Mouse (Mus musculus) adrenal gland, adult 8-10 months (tissue): ENCODE measurements around the gene Fam43b. TPM values are rescaled to one million over a fixed set of nuclear protein-coding genes. Genes with fewer than 3 reads are reported as not detected.
"Not testable (repeated sequence)": the region's sequence is repeated elsewhere in the genome, so short reads cannot be mapped to it uniquely, and the experiment has no call there.

Experiments used
- DNase-seq: peaks from one replicate; pipeline ENCODE4 v3.0.0; 2022
- total RNA-seq, 4 experiments: library from RNA; stranded (reverse); gene quantifications; 2 replicates each; pipeline ENCODE4 v1.2.4; 2022

Fam43b gene
- total RNA-seq, result 1 to 10 TPM; 2.9 to 6.1 (median 3.9) TPM

- peak; percentile 49 for DNase-seq
Observed at GRCm38 (mm10) chr4:138395971-138396645, at the start of gene Fam43b. TSS of gene Fam43b (minus strand) at chr4:138396528.

GRCm38 (mm10) chr4:138444941-138445340 lies 48.6 kb upstream of the Fam43b start:
- no peak for DNase-seq

GRCm38 (mm10) chr4:138440062-138440461 lies 43.7 kb upstream of the Fam43b start:
- no peak for DNase-seq

- DNase-seq, result peak; percentile 94
Observed at GRCm38 (mm10) chr4:138434347-138435316, 38.3 kb upstream of the Fam43b start, which contains the start of gene Mul1. TSS of gene Mul1 (plus strand) at chr4:138434671.

- no peak for DNase-seq
Observed at GRCm38 (mm10) chr4:138431340-138431739, 35.0 kb upstream of the Fam43b start.

GRCm38 (mm10) chr4:138429778-138430177 lies 33.5 kb upstream of the Fam43b start:
- DNase-seq, result no peak

- peak; percentile 78 for DNase-seq
Observed at GRCm38 (mm10) chr4:138426778-138427705, 30.7 kb upstream of the Fam43b start.

GRCm38 (mm10) chr4:138425604-138426003 lies 29.3 kb upstream of the Fam43b start:
- not testable (repeated sequence) for DNase-seq

- DNase-seq, result no peak
Observed at GRCm38 (mm10) chr4:138425028-138425427, 28.7 kb upstream of the Fam43b start.

GRCm38 (mm10) chr4:138418340-138418957 lies 22.1 kb upstream of the Fam43b start:
- DNase-seq, result no peak

GRCm38 (mm10) chr4:138417882-138418281 lies 21.6 kb upstream of the Fam43b start:
- DNase-seq, result no peak

- no peak for DNase-seq
Observed at GRCm38 (mm10) chr4:138416414-138416813, 20.1 kb upstream of the Fam43b start.

- DNase-seq, result no peak
Observed at GRCm38 (mm10) chr4:138415991-138416390, 19.7 kb upstream of the Fam43b start.

- no peak for DNase-seq
Observed at GRCm38 (mm10) chr4:138414725-138415124, 18.4 kb upstream of the Fam43b start.

GRCm38 (mm10) chr4:138411504-138412121 lies 15.3 kb upstream of the Fam43b start:
- DNase-seq, result no peak

- no peak for DNase-seq
Observed at GRCm38 (mm10) chr4:138411011-138411410, 14.7 kb upstream of the Fam43b start.

- peak; percentile 72 for DNase-seq
Observed at GRCm38 (mm10) chr4:138407479-138408194, 11.3 kb upstream of the Fam43b start.

GRCm38 (mm10) chr4:138404806-138405205 lies 8.5 kb upstream of the Fam43b start:
- no peak for DNase-seq

- DNase-seq, result no peak
Observed at GRCm38 (mm10) chr4:138396711-138397110, 383 bp upstream of the Fam43b start.
